Mouse (Mus musculus): ENCODE measurements around the gene Grpr. TPM values are rescaled to one million over a fixed set of nuclear protein-coding genes. Genes with fewer than 3 reads are reported as not detected.
A peak's percentile ranks its signal among the peaks of the same experiment; 100 is the strongest.

Grpr gene
- 0.10 and 0.29 TPM in 2 replicates for polyA plus RNA-seq (2012; rRNA removed)

DNA sequence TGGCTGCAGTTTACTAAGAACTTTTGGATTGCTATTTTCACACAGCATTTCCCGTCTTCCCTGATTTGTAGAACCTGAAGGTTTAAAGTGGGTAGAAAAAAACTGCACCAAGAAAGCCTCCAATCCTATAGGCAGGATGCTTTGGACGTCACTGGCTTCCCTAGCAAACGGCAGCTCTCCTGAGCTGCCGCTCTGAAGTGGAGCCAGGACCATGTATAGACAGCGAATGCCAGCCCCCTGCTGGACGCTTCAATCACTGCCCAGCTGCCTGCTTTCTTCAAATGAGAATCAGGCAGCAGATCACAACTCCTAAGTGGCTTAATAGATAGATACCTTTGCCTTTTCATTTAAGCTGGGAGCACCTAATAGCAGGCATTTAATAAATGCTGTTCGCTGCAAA is at the start of gene Grpr:
Grpr (minus strand) TSS at position 12 of the 400 bp plus-strand sequence.
- TF ChIP-seq POLR2A (IDR thresholded peaks at IDR 0.05; ENCODE audit: borderline replicate concordance, extremely low read depth, insufficient read depth, insufficient read length, poor library complexity, severe bottlenecking) (no peak), CTCF (IDR thresholded peaks at IDR 0.05; ENCODE audit: borderline replicate concordance, extremely low read depth, insufficient read depth, insufficient read length) (peak; percentile 74)

DNA sequence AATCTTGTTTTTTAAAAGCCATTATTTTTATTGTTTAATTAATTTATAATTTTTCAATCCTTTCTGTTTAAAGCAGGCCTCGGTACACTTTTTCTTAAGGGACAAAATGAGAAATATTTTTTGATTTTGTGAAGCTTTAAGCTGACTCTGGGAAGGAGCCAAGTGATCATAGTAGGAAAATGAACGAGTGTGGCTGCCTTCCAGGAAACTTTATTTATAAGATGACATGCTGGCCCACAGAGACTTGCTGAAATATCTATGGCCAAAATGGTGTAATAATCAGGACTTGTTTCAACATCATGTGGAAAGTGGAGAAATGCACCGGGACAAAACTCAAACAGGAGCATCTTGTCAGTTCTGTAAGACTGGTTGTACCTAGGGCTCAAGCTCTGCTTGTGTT is 11.0 kb upstream of the Grpr start:
- TF ChIP-seq CTCF (IDR thresholded peaks at IDR 0.05; ENCODE audit: borderline replicate concordance, extremely low read depth, insufficient read depth, insufficient read length) (no peak), POLR2A (IDR thresholded peaks at IDR 0.05; ENCODE audit: borderline replicate concordance, extremely low read depth, insufficient read depth, insufficient read length, poor library complexity, severe bottlenecking) (no peak)
- no peak for DNase-seq (ENCODE audit: low read depth)

More for the DNA sequence above, at the start of gene Grpr:
- DNase-seq (ENCODE audit: low read depth): peak; percentile 82

DNA sequence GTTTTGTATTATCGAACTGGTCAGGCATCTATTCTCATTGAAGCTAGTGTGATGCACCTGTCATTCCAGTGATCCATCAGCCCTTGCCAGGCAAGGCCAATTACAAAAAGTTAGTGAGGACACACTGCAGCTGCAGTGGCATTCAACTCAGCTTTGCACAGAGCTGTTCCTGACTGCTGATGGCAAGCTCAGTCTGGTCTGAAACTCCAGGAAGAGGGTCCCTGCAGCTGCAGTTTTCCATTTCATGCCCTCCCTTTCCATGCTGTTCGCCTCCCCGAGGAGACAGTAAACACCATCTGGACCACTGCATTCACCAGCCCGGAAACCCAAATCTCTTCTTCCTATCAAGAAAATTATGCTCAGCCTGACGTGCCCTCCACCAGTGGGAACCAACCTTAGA is 2.4 kb downstream of the Grpr start:
- peak; percentile 9 for DNase-seq (ENCODE audit: low read depth)
- TF ChIP-seq CTCF (IDR thresholded peaks at IDR 0.05; ENCODE audit: borderline replicate concordance, extremely low read depth, insufficient read depth, insufficient read length): no peak
- no peak for TF ChIP-seq POLR2A (IDR thresholded peaks at IDR 0.05; ENCODE audit: borderline replicate concordance, extremely low read depth, insufficient read depth, insufficient read length, poor library complexity, severe bottlenecking)

DNA sequence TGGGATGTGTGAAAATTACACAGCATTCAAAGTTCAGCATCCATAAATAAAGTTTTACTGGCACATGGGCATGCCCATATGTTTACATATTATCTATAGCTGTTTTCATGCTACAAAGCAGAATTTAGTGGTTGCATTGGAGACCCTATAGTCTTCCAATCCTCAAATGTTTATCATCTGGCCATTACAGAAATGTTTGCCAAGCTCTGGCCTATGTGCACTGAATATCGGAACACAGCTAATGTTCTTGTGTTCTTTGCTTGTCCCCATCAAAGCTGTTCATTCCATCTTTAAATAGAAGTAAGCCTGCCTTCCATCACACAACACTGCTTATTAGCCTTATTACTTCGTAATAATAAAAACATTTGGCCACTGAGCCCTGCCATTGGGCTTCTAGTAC is 16.6 kb downstream of the Grpr start:
- DNase-seq (ENCODE audit: low read depth): no peak
- no peak for TF ChIP-seq POLR2A (IDR thresholded peaks at IDR 0.05; ENCODE audit: borderline replicate concordance, extremely low read depth, insufficient read depth, insufficient read length, poor library complexity, severe bottlenecking)
- TF ChIP-seq CTCF (IDR thresholded peaks at IDR 0.05; ENCODE audit: borderline replicate concordance, extremely low read depth, insufficient read depth, insufficient read length): no peak

DNA sequence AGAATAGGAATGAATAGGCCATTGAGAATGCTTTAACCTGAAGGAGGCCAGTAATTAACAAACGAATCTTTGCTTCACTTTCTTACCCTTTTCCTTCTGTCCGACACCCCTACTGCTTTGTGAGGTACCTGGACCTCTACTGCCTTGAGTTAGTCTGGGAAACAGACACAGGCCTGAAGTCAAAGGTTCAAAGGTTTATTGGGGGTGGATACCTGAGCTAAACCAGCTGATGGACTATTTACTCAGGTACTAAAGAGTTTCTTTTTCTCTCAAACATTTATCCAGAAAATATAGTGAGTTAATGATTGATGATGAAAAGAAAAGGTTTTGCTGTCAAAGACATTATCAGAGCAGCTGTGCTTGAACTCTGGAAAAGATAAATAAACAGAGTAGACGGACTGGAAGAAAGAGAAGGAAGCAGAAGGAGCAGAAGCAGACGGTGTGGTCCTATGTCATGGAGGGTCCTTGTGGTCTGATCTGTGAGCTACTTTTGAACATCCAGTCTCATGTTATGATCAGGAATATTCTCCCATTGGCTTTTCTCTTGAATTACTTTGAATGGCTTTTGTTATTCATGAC is 30.4 kb downstream of the Grpr start:
- no peak for DNase-seq (ENCODE audit: low read depth)
- TF ChIP-seq POLR2A (IDR thresholded peaks at IDR 0.05; ENCODE audit: borderline replicate concordance, extremely low read depth, insufficient read depth, insufficient read length, poor library complexity, severe bottlenecking) (no peak), CTCF (IDR thresholded peaks at IDR 0.05; ENCODE audit: borderline replicate concordance, extremely low read depth, insufficient read depth, insufficient read length) (no peak)

DNA sequence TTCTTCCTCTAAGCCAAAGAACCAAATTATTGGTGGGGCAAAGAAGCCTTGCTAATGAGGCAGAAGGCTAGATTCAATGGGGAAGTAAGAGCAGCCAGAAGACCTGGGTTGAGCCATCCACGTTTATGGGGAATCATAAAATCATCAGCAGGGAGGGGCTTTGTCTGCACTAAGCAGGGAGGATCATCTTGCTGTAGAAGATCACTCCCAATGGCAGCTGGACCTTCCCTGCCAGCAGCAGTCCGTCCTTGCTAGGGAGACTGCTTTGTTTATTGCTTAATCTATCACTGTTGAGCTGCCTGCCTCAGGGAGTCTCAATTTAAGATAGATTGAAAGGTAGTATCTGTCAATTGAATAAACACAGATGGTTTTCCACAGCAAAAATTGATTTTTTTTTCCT is 37.7 kb downstream of the Grpr start:
- no peak for TF ChIP-seq CTCF (IDR thresholded peaks at IDR 0.05; ENCODE audit: borderline replicate concordance, extremely low read depth, insufficient read depth, insufficient read length)
- no peak for TF ChIP-seq POLR2A (IDR thresholded peaks at IDR 0.05; ENCODE audit: borderline replicate concordance, extremely low read depth, insufficient read depth, insufficient read length, poor library complexity, severe bottlenecking)
- DNase-seq (ENCODE audit: low read depth): peak; percentile 0

DNA sequence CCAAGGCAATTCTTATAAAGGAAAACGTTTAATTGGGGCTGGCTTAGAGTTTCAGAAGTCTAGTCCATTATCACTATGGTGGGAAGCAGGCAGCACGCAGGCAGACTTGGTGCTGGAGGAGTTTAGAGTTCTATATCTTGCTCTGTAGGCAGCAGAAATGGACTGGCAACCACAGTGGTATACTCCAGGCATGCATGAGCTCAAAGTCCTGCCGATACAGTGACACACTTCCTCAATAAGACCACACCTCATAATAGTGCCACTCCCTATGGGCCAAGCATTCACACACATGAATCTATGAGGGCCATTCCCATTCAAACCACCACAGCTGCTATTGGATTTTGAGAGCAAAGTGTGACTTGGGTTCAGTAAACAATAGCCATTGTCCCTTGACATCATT is 47.4 kb downstream of the Grpr start:
- no peak for DNase-seq (ENCODE audit: low read depth)
- TF ChIP-seq CTCF (IDR thresholded peaks at IDR 0.05; ENCODE audit: borderline replicate concordance, extremely low read depth, insufficient read depth, insufficient read length) (no peak), POLR2A (IDR thresholded peaks at IDR 0.05; ENCODE audit: borderline replicate concordance, extremely low read depth, insufficient read depth, insufficient read length, poor library complexity, severe bottlenecking) (no peak)

Other genes with a start within 250 kb of the Grpr start
- 2.4 and 2.7 TPM in 2 replicates for gene Rnf138rt1, start 211.7 kb upstream of the Grpr start, polyA plus RNA-seq (2012; rRNA removed)